ENCODE assay signal across 11 mouse cellular contexts in the genomic region with DNA sequence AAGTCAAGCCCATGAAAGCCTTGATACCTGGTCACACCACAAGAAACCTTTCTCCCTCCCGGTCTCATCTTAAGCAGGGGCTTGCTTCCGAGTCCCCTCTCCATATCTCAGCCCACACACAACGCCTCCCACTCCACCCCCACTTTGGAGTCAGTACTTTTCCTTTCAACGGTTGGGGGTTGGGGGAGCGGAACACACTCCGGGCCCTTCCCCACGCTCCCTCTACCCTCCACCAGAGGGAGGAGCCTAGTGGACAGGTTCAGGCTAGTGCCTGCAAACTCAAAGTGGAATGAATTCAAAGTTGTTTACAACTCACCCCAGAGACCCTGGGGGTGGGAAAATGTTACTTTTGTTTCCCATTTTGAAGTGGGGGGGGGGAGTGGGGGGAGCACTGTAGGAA. TPM values are rescaled to one million over a fixed set of nuclear protein-coding genes. Genes with fewer than 3 reads are reported as not detected.
A peak's percentile ranks its signal among the peaks of the same experiment; 100 is the strongest.
DNase-seq lines count a peak whose midpoint lies in the region; ATAC-seq and TF ChIP-seq lines count a peak whose summit lies in the region.
"Had no signal": no experiment of that assay in that cellular context is flagged by ENCODE, and none has a peak within 500 bp of the region (broad histone marks: within the 10 kb centered on the region; RNA-seq: fewer than 3 reads in every experiment).

No protein-coding gene starts in this region.

- H3K4me3 ChIP-seq in heart, embryonic 15.5 days: no peak overlapping the region
- H3K4me3 ChIP-seq in liver, embryonic 14.5 days (ENCODE audit: insufficient read depth in 1 of 2, low read depth in 2 of 2, low read length in 2 of 2): no peak overlapping the region
- no peak overlapping the region for H3K4me3 ChIP-seq in left cerebral cortex, adult 2 months
- H3K4me3 ChIP-seq: heart, adult 2 months had no signal

- intact Hi-C loops in heart, postnatal 36 days (cut with DNase I): no loop called here
- intact Hi-C loops in left cerebral cortex, adult 2 months (cut with DNase I): no loop called here

- no peak for DNase-seq in heart, postnatal 36 days
- DNase-seq in ZHBTc4 (ENCODE audit: low read depth, low spot score): peak; percentile 77
- peak; percentile 70 to 75 for DNase-seq in kidney, adult 8-10 months
- no peak for DNase-seq in liver, embryonic 14.5 days (ENCODE audit: low read depth in 3 of 3, low spot score in 3 of 3)
- no peak for DNase-seq in left cerebral cortex, adult 2 months (ENCODE audit: extremely low spot score in 1 of 2, low spot score in 2 of 2)
- no peak for DNase-seq in thymus, postnatal 25 days
- DNase-seq in layer of hippocampus, adult 18-20 months (ENCODE audit: low spot score in 2 of 2): no peak
- DNase-seq: adrenal gland, postnatal 36 days; heart, adult 2 months had no signal

- no peak overlapping the region for H3K27ac ChIP-seq in heart, embryonic 15.5 days
- H3K27ac ChIP-seq in liver, embryonic 14.5 days: no peak overlapping the region
- H3K27ac ChIP-seq in left cerebral cortex, adult 2 months: no peak overlapping the region
- H3K27ac ChIP-seq: heart, adult 2 months had no signal

- TF ChIP-seq CTCF in liver, embryonic 14.5 days (IDR thresholded peaks at IDR 0.05; ENCODE audit: low read depth): peak; percentile 20; the same call in 1 of the 2 replicates
- no peak; the same call in 1 of the 2 replicates for TF ChIP-seq CTCF in left cerebral cortex, adult 2 months (IDR thresholded peaks at IDR 0.05)

- 12% methylated on average over 7 of the region's 7 CpGs for WGBS in heart, embryonic 15.5 days
- WGBS in liver, embryonic 14.5 days (ENCODE audit: insufficient replicate concordance): 13% methylated on average over 7 of the region's 7 CpGs

- ATAC-seq in heart, embryonic 15.5 days (replicated peaks; ENCODE audit: insufficient number of reproducible peaks, insufficient read depth, low FRiP score, low read depth): no peak
- ATAC-seq in liver, embryonic 14.5 days (ENCODE audit: insufficient read depth): no peak

- H3K4me1 ChIP-seq in heart, embryonic 15.5 days (replicated peaks): peaks cover 40% of the 10 kb centered on the region
- peaks cover 0 to 12% of the 10 kb centered on the region in 2 experiments; a peak in 2 of 4 replicates for H3K4me1 ChIP-seq in liver, embryonic 14.5 days (replicated peaks; ENCODE audit: control insufficient read depth in 2 of 2, insufficient read depth in 2 of 2, low read length in 1 of 2)

- 0 out of 2 replicates have a peak overlapping the region, but pooled peaks have one; percentile 3 for H3K4me2 ChIP-seq in heart, embryonic 15.5 days
- H3K4me2 ChIP-seq in liver, embryonic 14.5 days (ENCODE audit: low read depth): peak overlapping the region; percentile 18; the same call in 1 of the 2 replicates

- no peaks in the 10 kb centered on the region for H3K9me3 ChIP-seq in heart, embryonic 15.5 days (replicated peaks)
- no peaks in the 10 kb centered on the region for H3K9me3 ChIP-seq in liver, embryonic 14.5 days (ENCODE audit: control insufficient read depth, low read length)

- TF ChIP-seq EP300 in liver, embryonic 14.5 days (IDR thresholded peaks at IDR 0.05; ENCODE audit: low read depth): no peak

- no peaks in the 10 kb centered on the region for H3K27me3 ChIP-seq in heart, embryonic 15.5 days
- no peaks in the 10 kb centered on the region for H3K27me3 ChIP-seq in liver, embryonic 14.5 days (ENCODE audit: control insufficient read depth, insufficient read depth, low read length)

- no peak overlapping the region for H3K9ac ChIP-seq in heart, embryonic 15.5 days
- no peak overlapping the region for H3K9ac ChIP-seq in liver, embryonic 14.5 days (replicated peaks)

- H3K36me3 ChIP-seq in heart, embryonic 15.5 days: no peaks in the 10 kb centered on the region; the same call in 1 of the 2 replicates
- no peaks in the 10 kb centered on the region for H3K36me3 ChIP-seq in liver, embryonic 14.5 days (replicated peaks; ENCODE audit: control insufficient read depth, insufficient read depth, low read depth)

RNA-seq across cellular contexts. Expression of a gene that starts 13.0 kb away (rescaled TPM):
- polyA plus RNA-seq in heart, embryonic 15.5 days (2015; fragmentation: Nextera tagmentation; extraction: Ambion mirVana): 41.9 and 56.5 TPM in 2 replicates
- total RNA-seq in heart, postnatal 36 days (2021): 10 to 100 TPM; 20.6 to 20.7 TPM
- polyA plus RNA-seq in liver, embryonic 14.5 days (2012; rRNA removed): 9.7 and 10.8 TPM in 2 replicates
- polyA plus RNA-seq in liver, embryonic 14.5 days (2014; fragmentation: Nextera tagmentation; extraction: Ambion mirVana): 23.8 and 25.4 TPM in 2 replicates
- 10 to 100 TPM; 78.7 to 93.2 TPM for total RNA-seq in left cerebral cortex, adult 2 months (2021)
- 100 to 1,000 TPM; 122 to 140 TPM for total RNA-seq in layer of hippocampus, adult 18-20 months (2021)

RNA-seq across cellular contexts. Expression of a gene that starts 25.7 kb away (rescaled TPM):
- 8.4 and 14.9 TPM in 2 replicates for polyA plus RNA-seq in heart, embryonic 15.5 days (2015; fragmentation: Nextera tagmentation; extraction: Ambion mirVana)
- total RNA-seq in heart, postnatal 36 days (2021): under 1 TPM; 0.51 to 0.75 TPM
- 0.16 and 0.44 TPM in 2 replicates for polyA plus RNA-seq in liver, embryonic 14.5 days (2012; rRNA removed)
- polyA plus RNA-seq in liver, embryonic 14.5 days (2014; fragmentation: Nextera tagmentation; extraction: Ambion mirVana): not detected in 2 replicates
- total RNA-seq in left cerebral cortex, adult 2 months (2021): 10 to 100 TPM; 10.4 to 11.0 TPM
- 10 to 100 TPM; 11.0 to 11.2 TPM for total RNA-seq in layer of hippocampus, adult 18-20 months (2021)

RNA-seq across cellular contexts. Expression of a gene that starts 26.1 kb away (rescaled TPM):
- polyA plus RNA-seq in heart, embryonic 15.5 days (2015; fragmentation: Nextera tagmentation; extraction: Ambion mirVana): 32.0 and 40.4 TPM in 2 replicates
- 10 to 100 TPM; 23.0 to 24.6 TPM for total RNA-seq in heart, postnatal 36 days (2021)
- 15.9 and 20.6 TPM in 2 replicates for polyA plus RNA-seq in liver, embryonic 14.5 days (2012; rRNA removed)
- 30.7 TPM in 2 replicates for polyA plus RNA-seq in liver, embryonic 14.5 days (2014; fragmentation: Nextera tagmentation; extraction: Ambion mirVana)
- total RNA-seq in left cerebral cortex, adult 2 months (2021): 10 to 100 TPM; 40.8 to 41.3 TPM
- total RNA-seq in layer of hippocampus, adult 18-20 months (2021): 10 to 100 TPM; 37.9 to 39.9 TPM

RNA-seq across cellular contexts. Expression of a gene that starts 27.8 kb away (rescaled TPM):
- polyA plus RNA-seq in heart, embryonic 15.5 days (2015; fragmentation: Nextera tagmentation; extraction: Ambion mirVana): 0.25 and 0.80 TPM in 2 replicates
- total RNA-seq in heart, postnatal 36 days (2021): not detected
- 0.06 and 0.08 TPM in 2 replicates for polyA plus RNA-seq in liver, embryonic 14.5 days (2012; rRNA removed)
- polyA plus RNA-seq in liver, embryonic 14.5 days (2014; fragmentation: Nextera tagmentation; extraction: Ambion mirVana): 0.05 TPM in 1 of 2 replicates, not detected in the other
- total RNA-seq in left cerebral cortex, adult 2 months (2021): under 1 TPM; 0.20 to 0.23 TPM
- total RNA-seq in layer of hippocampus, adult 18-20 months (2021): under 1 TPM; 0.38 to 0.42 TPM
- total RNA-seq: adrenal gland, postnatal 36 days; heart, adult 2 months had no signal
- polyA plus RNA-seq: neural tube, embryonic 11.5 days had no signal

RNA-seq across cellular contexts. Expression of a gene that starts 30.1 kb away (rescaled TPM):
- 10.5 and 13.5 TPM in 2 replicates for polyA plus RNA-seq in heart, embryonic 15.5 days (2015; fragmentation: Nextera tagmentation; extraction: Ambion mirVana)
- total RNA-seq in heart, postnatal 36 days (2021): 1 to 10 TPM; 7.6 to 7.7 TPM
- polyA plus RNA-seq in liver, embryonic 14.5 days (2012; rRNA removed): 0.13 and 1.7 TPM in 2 replicates
- 1.9 and 5.9 TPM in 2 replicates for polyA plus RNA-seq in liver, embryonic 14.5 days (2014; fragmentation: Nextera tagmentation; extraction: Ambion mirVana)
- 10 to 100 TPM; 10.2 to 14.1 TPM for total RNA-seq in left cerebral cortex, adult 2 months (2021)
- 1 to 10 TPM; 5.4 to 9.9 TPM for total RNA-seq in layer of hippocampus, adult 18-20 months (2021)

Comparison
In these comparisons a context has a peak if more than half of its experiments do, and no peak if none do; other contexts are left out.
1. DNase-seq: peak in ZHBTc4 (single experiment) and kidney, adult 8-10 months (2 of 2); none in heart, postnatal 36 days (0 of 2), liver, embryonic 14.5 days (0 of 3), left cerebral cortex, adult 2 months (0 of 2), thymus, postnatal 25 days (single experiment) and layer of hippocampus, adult 18-20 months (0 of 2).
2. RNA of a gene that starts 25.7 kb away (total RNA-seq): 11.0 to 11.2 TPM in layer of hippocampus, adult 18-20 months and 10.4 to 11.0 TPM in left cerebral cortex, adult 2 months; 0.51 to 0.75 TPM in heart, postnatal 36 days; every median in the first group is over 4 times any median in the second.